Mouse (Mus musculus): ENCODE data around the gene Dctn1. TPM values are rescaled to one million over a fixed set of nuclear protein-coding genes. Genes with fewer than 3 reads are reported as not detected.

The Dctn1 gene
- polyA plus RNA-seq, 2 experiments: 21.1 to 22.5 TPM

DNA sequence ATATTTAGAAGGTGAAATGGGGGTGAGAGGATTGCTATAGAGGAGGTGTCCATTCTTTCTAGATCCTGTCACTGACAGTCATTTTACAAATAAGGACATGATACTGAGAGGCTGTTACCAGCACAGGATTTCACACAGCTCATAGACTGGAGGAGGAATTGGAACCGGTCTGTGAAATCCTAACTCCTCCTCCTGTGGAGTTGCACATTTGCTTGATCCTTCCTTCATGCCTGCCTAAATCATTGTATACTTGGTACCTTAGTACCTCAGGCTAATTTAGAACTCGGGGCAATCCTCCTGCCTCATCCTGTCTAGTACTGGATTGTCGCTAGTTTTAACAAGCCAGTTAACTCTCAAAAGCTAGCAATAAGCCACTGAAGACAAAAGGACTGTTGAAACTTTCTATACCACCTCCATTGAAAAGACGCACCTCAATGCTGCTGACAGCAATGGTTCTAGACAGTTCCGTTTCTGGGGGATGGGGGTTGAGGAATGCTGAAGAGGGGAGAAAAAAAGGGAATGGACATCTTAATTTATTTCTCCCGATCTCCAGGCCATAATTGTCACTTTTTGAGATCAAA lies 604 bp upstream of the Dctn1 start:
- peak; percentile 10; the same call in 1 of the 2 replicates for ATAC-seq (ENCODE audit: insufficient read depth)
- H3K27ac ChIP-seq: peak overlapping the region; percentile 54
- H3K9ac ChIP-seq (replicated peaks): peak overlapping the region; percentile 93
- H3K4me1 ChIP-seq (replicated peaks; ENCODE audit: control insufficient read depth in 2 of 2, insufficient read depth in 2 of 2, low read length in 1 of 2): peaks cover 8 to 12% of the 10 kb centered on the region in 2 experiments
- peak overlapping the region; percentile 62 to 89 for H3K4me3 ChIP-seq (ENCODE audit: insufficient read depth in 1 of 2, low read depth in 2 of 2, low read length in 2 of 2)
- WGBS (ENCODE audit: insufficient replicate concordance): 4% methylated on average over 6 of the region's 6 CpGs
- TF ChIP-seq CTCF (IDR thresholded peaks at IDR 0.05; ENCODE audit: low read depth) (no peak), EP300 (IDR thresholded peaks at IDR 0.05; ENCODE audit: low read depth) (no peak)
- H3K4me2 ChIP-seq (ENCODE audit: low read depth): peak overlapping the region; percentile 91
- no peaks in the 10 kb centered on the region for H3K9me3 ChIP-seq (ENCODE audit: control insufficient read depth, low read length)
- H3K36me3 ChIP-seq (replicated peaks; ENCODE audit: control insufficient read depth, insufficient read depth, low read depth): no peaks in the 10 kb centered on the region
- peaks cover 34% of the 10 kb centered on the region for H3K27me3 ChIP-seq (ENCODE audit: control insufficient read depth, insufficient read depth, low read length)
- no peak for DNase-seq (ENCODE audit: low read depth in 3 of 3, low spot score in 3 of 3)

DNA sequence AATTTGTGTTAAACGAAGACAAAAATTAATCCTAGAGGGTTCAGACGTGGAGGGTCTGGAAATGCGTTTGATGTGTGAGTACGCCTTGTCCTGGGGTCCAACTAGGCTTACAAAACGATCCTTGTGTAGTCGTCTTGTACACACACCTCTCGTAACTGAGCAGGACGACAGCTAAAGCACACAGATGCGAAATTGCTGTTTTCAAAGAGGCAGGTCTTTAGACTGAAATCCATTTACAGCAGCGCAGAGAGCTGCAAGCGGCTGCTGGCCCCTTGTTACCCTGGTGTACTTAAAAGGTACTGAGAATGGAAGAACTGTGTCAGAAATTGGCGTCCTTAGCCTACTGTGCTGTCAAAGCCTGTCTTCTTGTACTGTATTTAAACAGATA lies 517 bp downstream of the Dctn1 start:
- H3K4me3 ChIP-seq (ENCODE audit: insufficient read depth in 1 of 2, low read depth in 2 of 2, low read length in 2 of 2): peak overlapping the region; percentile 89 to 94
- under 1% methylated on average over 12 of the region's 12 CpGs for WGBS (ENCODE audit: insufficient replicate concordance)
- H3K27me3 ChIP-seq (ENCODE audit: control insufficient read depth, insufficient read depth, low read length): peaks cover 22% of the 10 kb centered on the region
- peak overlapping the region; percentile 91 for H3K4me2 ChIP-seq (ENCODE audit: low read depth)
- peak overlapping the region; percentile 11 for H3K27ac ChIP-seq
- H3K36me3 ChIP-seq (replicated peaks; ENCODE audit: control insufficient read depth, insufficient read depth, low read depth): no peaks in the 10 kb centered on the region
- H3K4me1 ChIP-seq (replicated peaks; ENCODE audit: control insufficient read depth in 2 of 2, insufficient read depth in 2 of 2, low read length in 1 of 2): peaks cover 8 to 12% of the 10 kb centered on the region in 2 experiments
- peak; percentile 34 for TF ChIP-seq CTCF (IDR thresholded peaks at IDR 0.05; ENCODE audit: low read depth)
- TF ChIP-seq EP300 (IDR thresholded peaks at IDR 0.05; ENCODE audit: low read depth): no peak
- H3K9me3 ChIP-seq (ENCODE audit: control insufficient read depth, low read length): no peaks in the 10 kb centered on the region
- H3K9ac ChIP-seq (replicated peaks): peak overlapping the region; percentile 93
- DNase-seq (ENCODE audit: low read depth in 3 of 3, low spot score in 3 of 3) (no peak), ATAC-seq (ENCODE audit: insufficient read depth) (peak; percentile 11)

- Histone ChIP-seq H3K27ac (no peak overlapping the region), H3K4me3 (ENCODE audit: insufficient read depth in 1 of 2, low read depth in 2 of 2, low read length in 2 of 2) (no peak overlapping the region), H3K4me2 (ENCODE audit: low read depth) (no peak overlapping the region), H3K4me1 (replicated peaks; ENCODE audit: control insufficient read depth in 2 of 2, insufficient read depth in 2 of 2, low read length in 1 of 2) (peaks cover 6 to 9% of the 10 kb centered on the region in 2 experiments), H3K36me3 (replicated peaks; ENCODE audit: control insufficient read depth, insufficient read depth, low read depth) (no peaks in the 10 kb centered on the region), H3K9ac (replicated peaks) (no peak overlapping the region), H3K9me3 (ENCODE audit: control insufficient read depth, low read length) (no peaks in the 10 kb centered on the region), H3K27me3 (ENCODE audit: control insufficient read depth, insufficient read depth, low read length) (no peaks in the 10 kb centered on the region)
- TF ChIP-seq EP300 (IDR thresholded peaks at IDR 0.05; ENCODE audit: low read depth) (no peak), CTCF (IDR thresholded peaks at IDR 0.05; ENCODE audit: low read depth) (no peak)
- ATAC-seq (ENCODE audit: insufficient read depth): no peak
- no peak for DNase-seq (ENCODE audit: low read depth in 3 of 3, low spot score in 3 of 3)
- 76% methylated on average over 5 of the region's 5 CpGs for WGBS (ENCODE audit: insufficient replicate concordance)
These were observed 4.2 kb downstream of the Dctn1 start for GRCm38 (mm10) chr6:83169872-83170271.

DNA sequence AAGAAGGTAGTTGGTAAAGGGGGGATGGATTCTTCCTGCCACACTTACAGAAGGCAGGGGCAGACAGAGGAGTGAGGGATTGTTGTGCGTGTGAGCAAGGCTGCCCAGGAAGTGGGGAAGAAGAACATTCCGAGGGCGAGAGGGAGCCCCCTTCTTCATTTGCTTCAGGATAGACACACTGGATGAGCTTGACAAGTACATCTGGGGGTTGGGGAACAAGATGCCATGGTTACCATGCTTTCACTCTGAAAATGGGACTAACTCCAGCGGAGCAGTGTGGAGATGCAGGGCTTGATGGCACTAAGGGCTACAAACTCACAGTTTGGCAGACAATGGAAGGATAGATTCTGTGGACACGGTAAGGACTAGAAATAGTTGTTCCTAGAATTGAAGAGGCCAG lies 5.3 kb downstream of the Dctn1 start:
- 74% methylated on average over 5 of the region's 5 CpGs for WGBS (ENCODE audit: insufficient replicate concordance)
- no peak overlapping the region for H3K4me3 ChIP-seq (ENCODE audit: insufficient read depth in 1 of 2, low read depth in 2 of 2, low read length in 2 of 2)
- ATAC-seq (ENCODE audit: insufficient read depth) (no peak), DNase-seq (ENCODE audit: low read depth in 3 of 3, low spot score in 3 of 3) (no peak)
- H3K27me3 ChIP-seq (ENCODE audit: control insufficient read depth, insufficient read depth, low read length): no peaks in the 10 kb centered on the region
- no peaks in the 10 kb centered on the region for H3K36me3 ChIP-seq (replicated peaks; ENCODE audit: control insufficient read depth, insufficient read depth, low read depth)
- no peak overlapping the region for H3K9ac ChIP-seq (replicated peaks)
- no peak overlapping the region for H3K27ac ChIP-seq
- no peak for TF ChIP-seq EP300 (IDR thresholded peaks at IDR 0.05; ENCODE audit: low read depth)
- TF ChIP-seq CTCF (IDR thresholded peaks at IDR 0.05; ENCODE audit: low read depth): no peak
- H3K4me1 ChIP-seq (replicated peaks; ENCODE audit: control insufficient read depth in 2 of 2, insufficient read depth in 2 of 2, low read length in 1 of 2): peaks cover 3 to 4% of the 10 kb centered on the region in 2 experiments; a peak in 3 of 4 replicates
- H3K9me3 ChIP-seq (ENCODE audit: control insufficient read depth, low read length): no peaks in the 10 kb centered on the region
- no peak overlapping the region for H3K4me2 ChIP-seq (ENCODE audit: low read depth)

- no peak overlapping the region for H3K9ac ChIP-seq (replicated peaks)
- 61% methylated on average over 9 of the region's 9 CpGs for WGBS (ENCODE audit: insufficient replicate concordance)
- TF ChIP-seq EP300 (IDR thresholded peaks at IDR 0.05; ENCODE audit: low read depth) (no peak), CTCF (IDR thresholded peaks at IDR 0.05; ENCODE audit: low read depth) (no peak)
- ATAC-seq (ENCODE audit: insufficient read depth): no peak
- H3K27me3 ChIP-seq (ENCODE audit: control insufficient read depth, insufficient read depth, low read length): no peaks in the 10 kb centered on the region
- no peak for DNase-seq (ENCODE audit: low read depth in 3 of 3, low spot score in 3 of 3)
- H3K4me1 ChIP-seq (replicated peaks; ENCODE audit: control insufficient read depth in 2 of 2, insufficient read depth in 2 of 2, low read length in 1 of 2): no peaks in the 10 kb centered on the region
- H3K9me3 ChIP-seq (ENCODE audit: control insufficient read depth, low read length): no peaks in the 10 kb centered on the region
- H3K4me3 ChIP-seq (ENCODE audit: insufficient read depth in 1 of 2, low read depth in 2 of 2, low read length in 2 of 2): no peak overlapping the region
- H3K36me3 ChIP-seq (replicated peaks; ENCODE audit: control insufficient read depth, insufficient read depth, low read depth): no peaks in the 10 kb centered on the region
- no peak overlapping the region for H3K4me2 ChIP-seq (ENCODE audit: low read depth)
- no peak overlapping the region for H3K27ac ChIP-seq
These were observed 6.7 kb downstream of the Dctn1 start for GRCm38 (mm10) chr6:83172240-83172920.

Measured in liver, embryonic 14.5 days (tissue).